15 mouse cellular contexts compared by ENCODE assay signal in the genomic region with DNA sequence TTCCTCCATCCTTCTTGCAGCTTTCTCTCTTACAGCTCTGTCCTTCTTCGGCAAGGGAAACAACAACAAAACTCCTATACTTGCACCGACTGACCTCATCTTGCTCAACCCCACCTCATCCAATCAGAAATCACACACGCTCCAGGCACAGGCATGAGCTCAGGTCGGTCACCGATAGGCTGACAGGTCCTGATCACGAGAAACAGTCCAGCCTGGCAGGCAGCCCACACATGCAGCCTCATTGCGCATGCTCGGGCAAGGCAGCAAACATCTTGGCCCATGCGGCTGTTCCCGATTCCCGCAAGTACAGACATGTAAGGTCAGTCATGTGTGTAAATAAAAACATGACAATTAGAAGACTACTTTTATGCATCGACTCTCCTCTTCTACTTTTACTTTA.
"Had no signal": no experiment of that assay in that cellular context is flagged by ENCODE, and none has a peak within 500 bp of the region (broad histone marks: within the 10 kb centered on the region; RNA-seq: fewer than 3 reads in every experiment).

No protein-coding gene starts in this region.

- H3K4me1 ChIP-seq: lung, embryonic 15.5 days; megakaryocyte, embryonic 14.5 days; midbrain, embryonic 13.5 days; midbrain, embryonic 15.5 days; neural tube, embryonic 12.5 days; stomach, embryonic 15.5 days had no signal

- H3K27me3 ChIP-seq: lung, embryonic 15.5 days; megakaryocyte, embryonic 14.5 days; midbrain, embryonic 13.5 days; midbrain, embryonic 15.5 days; neural tube, embryonic 12.5 days; stomach, embryonic 15.5 days had no signal

- DNase-seq: lung, adult 2 months; lung, postnatal 14 days; lung, postnatal 36 days; right cerebral cortex, postnatal 14 days; thymus, postnatal 14 days; thymus, postnatal 36 days had no signal

- H3K27ac ChIP-seq: lung, embryonic 15.5 days; macrophage; midbrain, embryonic 13.5 days; midbrain, embryonic 15.5 days; neural tube, embryonic 12.5 days; stomach, embryonic 15.5 days; stomach, postnatal 0 days had no signal

- H3K9me3 ChIP-seq: lung, embryonic 15.5 days; midbrain, embryonic 13.5 days; midbrain, embryonic 15.5 days; neural tube, embryonic 12.5 days; stomach, embryonic 15.5 days had no signal

- H3K4me2 ChIP-seq: lung, embryonic 15.5 days; midbrain, embryonic 11.5 days; midbrain, embryonic 13.5 days; midbrain, embryonic 15.5 days; neural tube, embryonic 12.5 days; stomach, embryonic 15.5 days had no signal

- H3K36me3 ChIP-seq: lung, embryonic 15.5 days; midbrain, embryonic 13.5 days; midbrain, embryonic 15.5 days; neural tube, embryonic 12.5 days; stomach, embryonic 15.5 days had no signal

- H3K9ac ChIP-seq: lung, embryonic 15.5 days; midbrain, embryonic 13.5 days; midbrain, embryonic 15.5 days; neural tube, embryonic 12.5 days; stomach, embryonic 15.5 days had no signal

- H3K4me3 ChIP-seq: lung, embryonic 15.5 days; megakaryocyte, embryonic 14.5 days; midbrain, embryonic 13.5 days; midbrain, embryonic 15.5 days; neural tube, embryonic 12.5 days; stomach, embryonic 15.5 days had no signal
